Mouse (Mus musculus): ENCODE measurements around the gene Calr4.

Calr4 gene

GRCm38 (mm10) chr4:109280459-109281160 lies 46.3 kb downstream of the Calr4 start:
- DNase-seq = no peak

DNA sequence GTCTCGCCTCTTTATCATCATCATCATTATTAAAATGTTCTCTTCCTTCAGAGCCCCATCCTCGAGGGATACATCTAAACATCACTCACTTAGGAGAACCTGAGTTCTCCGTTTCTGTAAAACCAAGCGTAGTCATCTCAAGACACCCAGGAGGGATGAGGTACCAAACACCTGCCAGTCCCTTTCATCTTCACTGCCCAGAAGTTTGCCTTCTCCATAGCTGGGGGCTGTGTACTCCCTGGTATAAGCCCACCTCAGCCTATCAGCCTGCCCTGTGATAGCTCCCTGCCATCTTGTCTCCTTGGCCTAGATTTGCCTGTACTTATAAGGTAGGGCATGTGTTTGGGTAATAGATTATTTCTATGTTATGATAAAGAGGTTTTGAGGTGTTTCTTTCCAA lies 46.9 kb downstream of the Calr4 start:
- DNase-seq = no peak

GRCm38 (mm10) chr4:109281946-109282345 lies 47.7 kb downstream of the Calr4 start:
- no peak for DNase-seq

GRCm38 (mm10) chr4:109294629-109295028 lies 60.3 kb downstream of the Calr4 start:
- no peak for DNase-seq

GRCm38 (mm10) chr4:109296510-109296909 lies 62.2 kb downstream of the Calr4 start:
- DNase-seq = peak; percentile 32

GRCm38 (mm10) chr4:109299136-109299535 lies 64.9 kb downstream of the Calr4 start:
- DNase-seq = no peak
